Mouse (Mus musculus): ENCODE results near the gene Chchd1.

Chchd1 gene

DNA sequence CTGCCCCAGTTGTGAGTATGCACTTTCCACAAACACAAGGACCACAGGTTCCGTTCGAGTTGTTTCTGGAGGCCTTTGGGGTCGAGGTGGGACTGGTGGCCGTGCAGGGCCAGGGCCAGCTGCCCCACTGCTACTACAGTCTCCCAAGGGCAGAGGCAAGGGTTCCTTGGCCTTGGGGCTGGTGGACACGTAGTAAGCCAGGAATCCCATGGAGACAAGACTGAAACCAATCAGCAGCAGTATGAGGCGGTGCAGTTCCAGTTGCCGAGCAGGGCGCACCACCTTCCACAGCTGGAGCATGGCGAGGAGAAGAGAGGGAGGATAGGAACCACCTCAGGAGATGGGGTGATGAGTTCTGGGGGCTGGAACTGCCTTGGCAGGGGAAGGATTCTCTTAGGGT is 27.1 kb downstream of the Chchd1 start:
- DNase-seq = no peak

DNA sequence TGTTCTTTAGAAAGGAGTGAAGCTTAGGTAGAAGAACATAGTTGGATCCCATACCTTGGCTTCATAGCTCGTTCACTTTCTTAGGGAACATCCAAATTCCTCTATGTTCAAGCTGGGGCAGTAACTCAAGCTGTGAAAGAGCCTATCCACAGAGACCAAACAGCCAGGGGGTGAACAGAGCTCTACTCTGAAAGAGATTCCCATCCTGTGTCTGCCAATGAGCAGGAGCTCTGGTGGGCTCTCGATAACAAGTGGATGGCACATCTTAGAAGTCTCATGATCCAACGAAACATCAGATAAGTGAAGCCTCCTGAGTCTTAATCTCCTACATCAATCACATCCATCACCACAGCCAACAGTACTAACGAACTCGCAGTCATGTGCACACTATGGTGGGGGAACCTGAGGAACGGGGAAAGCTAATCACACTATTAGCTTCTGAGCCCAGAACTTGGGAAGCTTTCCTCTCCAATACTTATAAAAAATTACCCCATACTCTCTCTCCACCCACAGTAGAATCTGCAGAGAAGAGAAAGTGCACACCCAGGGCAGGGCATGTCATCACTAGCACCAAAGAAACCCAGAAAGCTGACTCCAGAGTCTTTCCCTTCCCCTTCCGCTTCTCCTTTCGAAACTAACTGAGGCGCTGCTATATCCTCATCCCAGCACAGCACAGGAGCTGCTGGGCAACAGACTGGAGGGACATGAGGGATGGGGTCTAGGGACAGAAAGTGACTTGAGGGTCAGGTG is 28.2 kb downstream of the Chchd1 start:
- DNase-seq = no peak

DNA sequence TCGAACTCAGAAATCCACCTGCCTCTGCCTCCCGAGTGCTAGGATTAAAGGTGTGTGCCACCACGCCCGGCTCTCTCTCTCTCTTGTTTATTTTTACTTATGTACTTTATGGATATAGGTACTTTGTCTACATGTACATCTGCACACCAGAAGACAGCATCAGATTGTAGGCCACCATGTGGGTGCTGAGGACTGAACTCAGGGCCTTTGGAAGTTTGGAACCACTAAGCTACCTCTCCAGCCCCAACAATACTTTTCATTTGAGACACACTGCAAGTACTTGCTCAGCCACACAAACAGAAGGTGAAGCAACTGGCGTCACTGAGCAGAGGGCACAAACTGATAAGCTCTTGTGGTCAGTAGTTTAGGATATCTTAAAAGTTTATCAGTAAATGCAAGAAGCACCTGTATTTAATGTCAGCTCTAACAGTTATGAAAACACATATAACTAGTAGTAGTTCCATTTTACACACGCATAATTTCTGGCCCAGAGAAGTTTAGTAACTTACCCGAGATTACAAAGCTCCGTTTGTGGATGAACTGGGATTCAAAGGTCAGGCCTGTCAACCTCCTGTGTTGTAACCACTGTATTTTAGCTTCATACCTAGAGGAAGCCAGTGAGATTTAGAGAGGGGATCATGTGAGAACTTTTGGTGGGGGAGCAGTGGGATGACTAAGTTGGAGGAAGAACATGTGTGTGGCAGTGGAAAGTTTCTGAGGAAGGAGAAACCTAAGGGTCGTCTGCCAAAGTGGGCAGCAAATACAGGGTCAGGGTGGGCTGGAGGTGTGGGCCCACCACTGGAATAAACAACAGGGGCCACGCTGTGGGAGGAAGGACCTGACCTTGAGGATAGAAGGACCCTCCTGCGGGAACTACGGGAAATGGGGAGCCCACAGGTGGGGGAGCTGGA is 30.5 kb downstream of the Chchd1 start:
- DNase-seq = no peak

DNA sequence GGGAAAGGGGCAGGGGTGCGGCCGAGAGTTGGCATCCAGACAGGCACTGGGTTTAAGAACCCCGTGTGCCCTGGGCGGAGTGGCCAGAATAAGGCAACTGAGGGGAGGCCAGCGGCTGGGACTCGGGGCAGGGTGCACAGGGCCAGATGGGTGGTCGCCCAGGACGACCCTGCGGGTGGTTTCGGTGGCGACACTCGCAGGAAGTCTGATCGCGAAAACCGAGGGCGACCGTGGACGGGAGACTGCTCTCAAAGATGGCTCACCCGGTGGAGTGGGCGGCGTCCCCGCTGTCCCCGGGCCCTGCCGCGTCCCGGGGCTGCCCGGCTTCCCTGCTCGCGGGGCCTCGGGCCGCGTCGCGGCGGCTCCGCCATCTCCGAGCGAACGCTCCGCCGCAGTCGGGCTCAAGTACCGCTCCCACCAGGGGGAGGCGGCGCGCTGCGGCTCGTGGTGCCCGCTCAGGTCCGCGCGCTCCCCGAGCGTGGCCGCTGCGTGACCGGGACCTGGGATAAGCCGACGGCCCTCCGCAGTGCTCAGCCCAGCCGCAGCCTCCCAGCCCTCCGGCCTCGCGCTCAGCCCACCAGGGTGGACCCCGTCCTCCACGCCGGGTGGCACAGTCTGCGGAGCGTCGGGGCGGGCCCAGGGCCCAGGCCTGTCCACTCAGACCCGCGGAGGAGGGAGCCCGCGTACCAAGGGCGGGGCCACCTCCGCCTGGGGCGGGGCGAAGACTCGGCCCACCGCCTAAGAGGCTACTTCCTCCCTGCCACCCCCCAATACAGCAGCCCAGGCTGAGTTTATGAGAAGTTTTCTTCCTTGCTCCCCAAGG is 31.4 kb downstream of the Chchd1 start, which contains the start of gene Ndst2:
Gene Ndst2 (minus strand): TSS at position 611 of the 823 bp plus-strand sequence.
- DNase-seq = peak; percentile 80 to 86

DNA sequence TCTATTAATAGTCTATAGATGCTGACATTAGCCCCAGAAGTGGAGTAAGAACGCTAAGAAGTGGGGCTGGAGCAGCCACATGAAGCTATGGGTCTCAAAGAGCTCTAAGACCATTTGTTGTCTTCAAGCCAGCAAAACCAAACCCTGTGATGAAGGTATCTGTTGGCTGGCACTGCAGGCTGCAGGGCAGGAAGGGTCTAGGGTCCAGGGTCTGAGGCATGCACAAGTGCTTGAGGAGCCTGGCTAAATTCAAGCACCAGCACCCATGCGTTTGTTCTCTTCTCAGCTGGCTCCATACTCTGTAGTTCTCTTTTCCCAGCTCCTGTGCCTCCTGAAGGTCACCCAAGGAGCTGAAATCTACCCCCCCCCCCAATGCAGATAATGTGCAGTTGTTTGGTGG is 32.2 kb downstream of the Chchd1 start:
- no peak for DNase-seq

DNA sequence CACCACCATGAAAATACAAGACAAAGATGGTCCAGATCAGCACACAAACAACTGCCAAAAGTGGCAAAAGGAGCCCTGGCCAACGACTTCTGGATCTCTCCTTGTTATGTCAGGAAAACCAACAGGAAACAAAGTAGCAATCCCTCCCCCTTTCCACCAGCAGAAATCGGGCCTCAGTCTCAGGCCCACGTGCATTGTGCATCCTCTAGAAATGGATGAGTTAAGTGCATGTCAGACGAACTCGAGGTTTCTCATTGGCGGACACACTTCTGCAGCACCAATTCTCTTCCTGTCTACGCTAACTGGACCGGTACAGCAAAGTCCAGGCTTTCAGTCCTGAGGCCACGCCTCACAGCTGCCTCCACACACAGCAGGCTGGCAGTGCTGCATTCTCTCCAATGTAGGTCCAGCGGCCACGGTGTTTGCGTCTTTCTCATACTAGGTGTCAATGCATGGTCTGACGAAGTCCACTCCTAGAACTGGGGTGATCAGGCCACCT is 33.1 kb downstream of the Chchd1 start:
- DNase-seq = no peak

DNA sequence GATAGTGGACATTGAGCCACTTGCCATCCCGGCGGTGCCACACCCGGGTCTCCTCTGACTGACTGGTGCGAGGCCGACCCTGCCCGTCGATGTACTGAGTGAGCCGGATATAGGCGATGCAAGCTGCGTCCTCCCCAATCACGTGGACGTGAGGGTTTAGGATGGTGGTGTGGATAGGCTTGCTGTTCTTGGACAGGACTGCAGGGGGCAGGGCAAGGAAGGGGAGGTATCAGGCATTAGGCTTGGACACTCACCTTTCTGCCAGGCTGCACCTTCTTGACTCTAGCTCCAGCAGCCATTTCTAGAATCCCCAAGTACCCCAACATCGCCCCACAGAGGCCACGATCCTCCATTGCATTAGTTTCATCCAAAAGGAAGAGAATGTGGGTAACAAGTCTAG is 34.5 kb downstream of the Chchd1 start:
- DNase-seq = peak in 1 of 2 experiments; percentile 18

DNA sequence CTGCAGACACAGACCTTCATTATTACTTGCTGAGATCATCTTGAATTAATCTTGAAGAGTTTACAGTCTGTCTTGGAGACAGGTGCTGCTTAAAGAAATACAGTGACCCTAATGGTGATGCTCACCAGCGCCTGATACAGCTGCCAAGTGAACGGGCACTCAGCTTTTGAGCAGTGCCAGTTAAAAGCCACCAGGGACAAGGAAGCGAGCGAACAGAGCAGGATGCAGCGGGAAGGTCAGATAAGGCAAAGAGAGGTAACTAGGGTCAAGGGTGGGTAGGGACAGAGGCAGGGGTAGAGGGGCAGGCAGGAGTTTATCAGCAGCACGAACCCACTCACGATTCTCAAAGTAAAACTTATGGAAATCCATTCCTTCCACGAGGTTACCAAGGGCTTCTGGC is 35.7 kb downstream of the Chchd1 start:
- DNase-seq = no peak

DNA sequence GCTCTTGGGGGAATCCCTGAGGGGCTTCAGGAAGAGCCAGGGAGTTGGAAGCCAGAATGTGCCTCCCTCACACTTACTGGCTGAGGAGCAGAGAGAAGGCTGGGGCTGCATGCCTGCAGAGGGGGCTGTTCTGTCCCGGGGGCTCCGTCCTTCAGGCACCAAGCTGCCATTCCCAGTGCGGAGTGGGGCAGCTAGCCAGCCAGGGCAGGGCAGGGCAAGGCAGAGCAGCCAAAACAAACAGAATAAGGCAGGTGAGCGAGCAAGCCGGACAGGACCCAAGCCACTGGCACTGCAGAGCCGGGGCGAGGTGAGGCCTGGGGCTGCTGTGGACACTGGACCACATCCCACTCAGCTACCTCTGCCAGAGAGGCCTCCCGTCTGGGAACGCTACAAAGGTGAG is 38.5 kb downstream of the Chchd1 start:
- no peak for DNase-seq

DNA sequence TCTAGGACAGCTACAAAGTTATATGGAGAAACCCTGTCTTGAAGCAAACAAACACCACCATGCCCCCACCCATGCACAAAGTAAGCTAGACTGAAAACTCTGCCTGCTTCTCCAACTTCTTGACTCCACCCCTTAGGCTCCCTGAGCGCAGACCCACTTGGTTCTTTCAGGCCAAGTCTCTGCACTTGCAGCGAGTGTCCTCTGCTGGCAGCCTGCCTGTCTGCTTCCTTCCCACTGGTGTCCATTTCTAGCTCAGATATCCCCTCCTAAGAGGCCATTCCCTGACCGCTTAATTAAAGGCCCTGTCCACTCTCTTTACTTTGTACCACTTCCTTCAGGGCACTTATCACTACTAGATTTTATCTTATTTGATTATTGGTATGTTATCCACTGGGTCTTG is 40.8 kb downstream of the Chchd1 start:
- DNase-seq = no peak

DNA sequence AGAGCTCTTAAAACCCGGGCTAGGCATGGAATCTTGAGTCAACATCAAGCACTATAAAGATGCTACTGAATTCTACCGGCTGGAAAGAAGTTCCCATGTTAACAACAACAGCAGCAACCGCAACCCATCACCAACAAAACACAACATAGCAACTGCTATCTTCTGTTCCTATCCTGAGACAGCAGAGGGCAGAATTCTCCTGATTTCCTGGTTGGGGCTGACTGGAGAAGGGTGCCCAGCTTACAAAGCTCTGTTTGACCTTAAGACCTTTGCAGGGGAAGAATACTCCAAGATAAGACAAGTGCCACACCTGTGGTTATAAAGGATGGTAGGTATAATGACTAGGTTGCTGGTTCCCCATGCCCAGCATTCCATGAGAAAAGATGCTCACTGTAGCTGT is 44.1 kb downstream of the Chchd1 start:
- no peak for DNase-seq

DNA sequence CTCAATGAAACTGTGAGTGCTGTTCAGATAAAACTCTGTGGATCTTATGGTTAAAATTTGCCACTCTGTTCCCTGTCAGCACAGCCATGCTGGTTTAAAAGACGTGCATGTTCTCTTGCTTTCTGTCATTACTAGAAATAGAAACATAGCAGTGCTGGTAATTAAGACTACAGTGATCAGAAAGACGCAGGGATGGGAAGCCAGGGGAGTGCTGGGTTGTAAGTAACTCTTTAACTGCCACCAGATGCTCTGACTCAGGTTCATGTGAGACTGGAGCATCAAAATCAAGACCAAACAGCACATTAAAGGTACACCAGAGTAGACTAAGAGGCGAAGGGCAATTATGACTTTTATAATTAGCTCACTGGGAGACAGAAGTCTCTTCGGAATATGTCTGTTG is 45.6 kb downstream of the Chchd1 start:
- DNase-seq = no peak

DNA sequence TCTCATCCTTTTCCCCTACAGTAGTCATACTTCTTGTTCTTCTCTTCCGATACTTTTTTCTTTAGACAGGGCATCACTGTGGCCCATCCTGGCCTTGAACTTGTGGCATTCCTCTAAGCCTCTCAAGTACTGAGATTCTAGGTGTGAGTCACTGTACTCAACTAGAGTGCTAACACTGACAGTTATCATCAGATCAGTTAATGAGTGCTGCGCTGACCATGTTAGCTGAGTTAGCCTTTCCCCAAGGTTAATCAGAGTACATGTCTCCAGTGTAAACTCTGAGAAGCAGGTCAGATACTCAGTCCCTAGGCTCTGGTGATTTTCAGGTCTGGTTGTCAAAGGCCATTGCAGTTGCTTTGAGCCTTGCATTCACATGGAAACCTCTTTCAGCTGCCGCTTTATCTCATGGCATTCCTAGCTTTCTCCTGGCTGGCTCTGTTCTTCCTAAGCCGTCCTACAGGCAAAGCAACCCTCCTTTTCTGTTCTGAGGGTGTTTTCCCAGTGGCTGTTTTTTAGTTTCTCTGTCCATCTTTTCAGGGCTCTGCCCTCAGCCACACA is 46.8 kb downstream of the Chchd1 start:
- no peak for DNase-seq

DNA sequence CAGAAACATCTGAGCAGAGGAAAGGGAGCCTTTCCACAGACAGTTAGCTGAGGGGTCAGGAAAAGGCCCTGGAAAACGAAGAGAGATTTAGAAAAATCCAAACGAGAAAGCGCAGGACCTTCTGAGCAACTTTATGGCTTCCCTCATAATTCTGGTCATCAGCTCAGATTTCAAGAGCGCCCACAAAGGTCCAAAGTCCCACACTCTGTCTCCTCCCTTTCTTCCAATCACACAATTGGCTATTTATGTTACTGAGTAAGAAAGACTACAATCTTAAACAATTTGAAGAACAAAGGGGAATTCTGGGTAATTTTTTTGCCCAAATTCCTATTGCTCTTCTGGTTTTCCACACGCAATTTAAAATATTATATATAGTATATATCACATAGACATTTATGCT is 47.7 kb downstream of the Chchd1 start:
- DNase-seq = no peak

DNA sequence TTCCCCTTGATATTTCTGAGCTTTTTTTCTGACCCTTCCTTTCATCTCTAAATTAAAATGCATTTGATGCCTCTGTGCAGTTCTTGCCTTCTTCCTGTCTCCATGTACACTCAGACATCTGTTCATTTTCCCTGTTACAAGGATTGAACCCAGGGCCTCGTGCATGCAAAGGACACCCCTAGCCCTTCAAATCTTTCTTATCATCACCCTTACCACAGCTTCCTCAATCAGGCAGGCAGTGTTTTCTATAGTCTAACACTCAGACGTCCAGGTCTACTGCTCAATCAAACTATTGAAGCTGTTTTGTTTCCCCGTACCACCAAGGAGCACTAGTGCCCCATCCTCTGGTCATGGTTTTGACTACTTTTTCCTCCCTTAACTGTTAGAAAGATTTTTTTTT is 51.0 kb downstream of the Chchd1 start:
- no peak for DNase-seq
